Mouse (Mus musculus) lung, adult 2 months (tissue): ENCODE data around the gene Ppp1r1b.

ENCODE experiments used
- CTCF ChIP-seq: fragments of 200-500 bp; IDR thresholded peaks from 2 replicates; pipeline ENCODE4 v1.5.1; 2011; ENCODE audit warnings: mild to moderate bottlenecking, low read length, control low read depth; ENCODE audit not compliant: insufficient read depth
- POLR2A ChIP-seq: fragments of 200-500 bp; IDR thresholded peaks from 2 replicates; pipeline ENCODE4 v1.6.1; 2011; ENCODE audit warnings: low read depth, mild to moderate bottlenecking, control low read depth, low read length, borderline replicate concordance; ENCODE audit errors: extremely low read depth

GRCm38 (mm10) chr11:98313790-98314323 is 34.3 kb upstream of the Ppp1r1b start:
- TF ChIP-seq CTCF (no peak), POLR2A (no peak)
